Mouse (Mus musculus): ENCODE data around the gene Sall4.

GRCm38 (mm10) chr2:168728045-168728444, 39.7 kb downstream of the Sall4 start:
- no peak for TF ChIP-seq EP300 (IDR thresholded peaks at IDR 0.05)
- no peak for TF ChIP-seq CTCF (IDR thresholded peaks at IDR 0.05)
